9 mouse cellular contexts compared by ENCODE assay signal in the genomic region with DNA sequence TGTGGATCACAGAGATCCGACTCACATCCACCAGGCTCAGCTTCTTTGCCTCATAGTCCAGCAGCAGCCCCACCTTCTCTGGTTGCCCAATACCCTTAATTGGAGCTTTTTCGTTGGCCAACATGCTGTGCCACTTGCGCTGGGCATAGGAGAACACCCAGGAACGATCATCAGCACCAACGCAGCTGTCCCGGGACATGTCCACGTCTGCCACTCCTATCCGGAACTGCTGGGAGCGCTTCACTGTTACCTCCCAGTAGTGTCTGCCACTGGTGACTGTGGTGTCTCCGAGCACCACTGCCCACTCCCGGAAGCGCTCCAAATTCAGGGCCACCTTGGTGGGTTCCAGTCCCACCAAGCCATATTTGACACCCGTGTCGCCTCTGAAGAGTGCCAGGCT. TPM values are rescaled to one million over a fixed set of nuclear protein-coding genes. Genes with fewer than 3 reads are reported as not detected.
DNase-seq lines count a peak whose midpoint lies in the region; ATAC-seq and TF ChIP-seq lines count a peak whose summit lies in the region.
"Had no signal": no experiment of that assay in that cellular context is flagged by ENCODE, and none has a peak within 500 bp of the region (broad histone marks: within the 10 kb centered on the region; RNA-seq: fewer than 3 reads in every experiment).

No protein-coding gene starts in this region.

- peak; percentile 11 to 35 for DNase-seq in heart, adult 18-20 months
- DNase-seq in heart, adult 11 months, result no peak
- DNase-seq in embryonic facial prominence, embryonic 10.5 days (ENCODE audit: low spot score), result peak; percentile 15
- peak; percentile 48 for DNase-seq in liver, postnatal 0 days
- no peak for DNase-seq in T-cell, adult 2 months (ENCODE audit: low spot score)
- DNase-seq in spleen, postnatal 36 days (ENCODE audit: low spot score in 2 of 2), result no peak

- peaks cover 18% of the 10 kb centered on the region for H3K4me1 ChIP-seq in embryonic facial prominence, embryonic 10.5 days
- H3K4me1 ChIP-seq in hindbrain, embryonic 15.5 days (replicated peaks), result peaks cover 17% of the 10 kb centered on the region
- peaks cover 23% of the 10 kb centered on the region for H3K4me1 ChIP-seq in liver, postnatal 0 days (ENCODE audit: insufficient read depth)

- peak overlapping the region; percentile 89 for H3K4me2 ChIP-seq in hindbrain, embryonic 15.5 days
- peak overlapping the region; percentile 79 for H3K4me2 ChIP-seq in liver, postnatal 0 days (ENCODE audit: low read depth, low read length)

- no peaks in the 10 kb centered on the region for H3K27me3 ChIP-seq in C2C12 (ENCODE audit: control insufficient read depth, insufficient read depth, insufficient read length)
- H3K27me3 ChIP-seq in embryonic facial prominence, embryonic 10.5 days (replicated peaks; ENCODE audit: low read depth, poor library complexity, severe bottlenecking), result peaks cover 20% of the 10 kb centered on the region
- 0 out of 2 replicates have a peak, but pooled peaks cover 3% of the 10 kb centered on the region for H3K27me3 ChIP-seq in hindbrain, embryonic 15.5 days
- no peaks in the 10 kb centered on the region for H3K27me3 ChIP-seq in liver, postnatal 0 days (ENCODE audit: insufficient read depth, low read length)

- peak overlapping the region; percentile 78 for H3K27ac ChIP-seq in embryonic facial prominence, embryonic 10.5 days (replicated peaks)
- peak overlapping the region; percentile 18; the same call in 1 of the 2 replicates for H3K27ac ChIP-seq in hindbrain, embryonic 15.5 days (replicated peaks)
- H3K27ac ChIP-seq in liver, postnatal 0 days (ENCODE audit: low read depth), result peak overlapping the region; percentile 83

- ATAC-seq in hindbrain, embryonic 15.5 days (ENCODE audit: low FRiP score, low read depth), result 0 out of 2 replicates have a peak, but pooled peaks have one; percentile 10
- peak; percentile 42 for ATAC-seq in liver, postnatal 0 days

- H3K4me3 ChIP-seq in C2C12 (ENCODE audit: insufficient read depth, poor library complexity, severe bottlenecking), result peak overlapping the region; percentile 67
- peak overlapping the region; percentile 80 for H3K4me3 ChIP-seq in embryonic facial prominence, embryonic 10.5 days
- H3K4me3 ChIP-seq in hindbrain, embryonic 15.5 days, result peak overlapping the region; percentile 50
- peak overlapping the region; percentile 68 for H3K4me3 ChIP-seq in liver, postnatal 0 days (ENCODE audit: low read depth, low read length)

- H3K79me3 ChIP-seq in C2C12 (ENCODE audit: low read depth), result peaks cover 13% of the 10 kb centered on the region

- peak overlapping the region; percentile 62 for H3K9ac ChIP-seq in hindbrain, embryonic 15.5 days
- H3K9ac ChIP-seq in liver, postnatal 0 days (replicated peaks), result peak overlapping the region; percentile 63

- TF ChIP-seq CTCF in C2C12 (IDR thresholded peaks at IDR 0.05; ENCODE audit: control insufficient read depth, insufficient read depth, insufficient read length), result no peak
- no peak for TF ChIP-seq CTCF in liver, postnatal 0 days (IDR thresholded peaks at IDR 0.05; ENCODE audit: low read depth)

- TF ChIP-seq EP300 in liver, postnatal 0 days (IDR thresholded peaks at IDR 0.05; ENCODE audit: low read depth), result no peak

- H3K36me3 ChIP-seq in C2C12 (ENCODE audit: control insufficient read depth, insufficient read depth), result peaks cover 6% of the 10 kb centered on the region
- H3K36me3 ChIP-seq in embryonic facial prominence, embryonic 10.5 days (replicated peaks), result peaks cover 35% of the 10 kb centered on the region
- no peaks in the 10 kb centered on the region for H3K36me3 ChIP-seq in hindbrain, embryonic 15.5 days
- peaks cover 18% of the 10 kb centered on the region for H3K36me3 ChIP-seq in liver, postnatal 0 days (replicated peaks; ENCODE audit: insufficient read depth, low read length)

- WGBS in embryonic facial prominence, embryonic 10.5 days, result 34% methylated on average over 14 of the region's 14 CpGs
- WGBS in hindbrain, embryonic 15.5 days, result 30% methylated on average over 14 of the region's 14 CpGs
- WGBS in liver, postnatal 0 days (ENCODE audit: insufficient replicate concordance), result 16% methylated on average over 14 of the region's 14 CpGs

- H3K79me2 ChIP-seq in C2C12 (ENCODE audit: control insufficient read depth, insufficient read depth), result peaks cover 26% of the 10 kb centered on the region

- H3ac ChIP-seq in C2C12 (ENCODE audit: control insufficient read depth, insufficient read length, low read depth), result peak overlapping the region; percentile 78

- H3K9me3 ChIP-seq in embryonic facial prominence, embryonic 10.5 days, result no peaks in the 10 kb centered on the region
- H3K9me3 ChIP-seq in hindbrain, embryonic 15.5 days, result no peaks in the 10 kb centered on the region
- no peaks in the 10 kb centered on the region for H3K9me3 ChIP-seq in liver, postnatal 0 days (ENCODE audit: low read length)

TF ChIP-seq in C2C12, 6 proteins besides CTCF, POLR2A, EP300 and RAD21:
- TF ChIP-seq FOSL1 (IDR thresholded peaks at IDR 0.05; ENCODE audit: insufficient read depth, low read length, poor library complexity, severe bottlenecking) (no peak), MYOD1 (IDR thresholded peaks at IDR 0.05; ENCODE audit: control insufficient read depth, insufficient read length, low read depth) (no peak), CEBPB (IDR thresholded peaks at IDR 0.05; ENCODE audit: low read depth) (peak; percentile 56)

RNA-seq across cellular contexts. Expression of a gene that starts 0.7 kb away (rescaled TPM):
- total RNA-seq in heart, adult 18-20 months (2021), result 10 to 100 TPM; 37.9 to 45.9 TPM
- polyA plus RNA-seq in C2C12 (2012; fragmentation: generic; extraction: Trizol), result 13.4 TPM
- 31.3 and 31.8 TPM in 2 replicates for polyA plus RNA-seq in embryonic facial prominence, embryonic 10.5 days (2016; fragmentation: Nextera tagmentation; extraction: Ambion mirVana)
- 20.6 and 21.0 TPM in 2 replicates for polyA plus RNA-seq in hindbrain, embryonic 15.5 days (2015; fragmentation: Nextera tagmentation; extraction: Ambion mirVana)
- polyA plus RNA-seq in liver, postnatal 0 days (2015; fragmentation: Nextera tagmentation; extraction: Ambion mirVana), result 54.0 and 61.1 TPM in 2 replicates

RNA-seq across cellular contexts. Expression of a gene that starts 14.7 kb away (rescaled TPM):
- not detected for total RNA-seq in heart, adult 18-20 months (2021)
- polyA plus RNA-seq in C2C12 (2012; fragmentation: generic; extraction: Trizol), result not detected
- not detected in 2 replicates for polyA plus RNA-seq in embryonic facial prominence, embryonic 10.5 days (2016; fragmentation: Nextera tagmentation; extraction: Ambion mirVana)
- polyA plus RNA-seq in hindbrain, embryonic 15.5 days (2015; fragmentation: Nextera tagmentation; extraction: Ambion mirVana), result 0.12 TPM in 1 of 2 replicates, not detected in the other
- polyA plus RNA-seq in liver, postnatal 0 days (2015; fragmentation: Nextera tagmentation; extraction: Ambion mirVana), result not detected in 2 replicates
- total RNA-seq: neutrophil, adult 5-6 weeks had no signal

RNA-seq across cellular contexts. Expression of a gene that starts 16.7 kb away (rescaled TPM):
- total RNA-seq in heart, adult 18-20 months (2021), result 1 to 10 TPM in 1 of 2 experiments, under 1 TPM in 1; 0.25 to 1.4 TPM
- polyA plus RNA-seq in C2C12 (2012; fragmentation: generic; extraction: Trizol), result 2.8 TPM
- polyA plus RNA-seq in embryonic facial prominence, embryonic 10.5 days (2016; fragmentation: Nextera tagmentation; extraction: Ambion mirVana), result 1.4 and 1.5 TPM in 2 replicates
- polyA plus RNA-seq in hindbrain, embryonic 15.5 days (2015; fragmentation: Nextera tagmentation; extraction: Ambion mirVana), result 2.0 and 2.2 TPM in 2 replicates
- polyA plus RNA-seq in liver, postnatal 0 days (2015; fragmentation: Nextera tagmentation; extraction: Ambion mirVana), result 48.8 and 67.3 TPM in 2 replicates
- total RNA-seq: neutrophil, adult 5-6 weeks had no signal

RNA-seq across cellular contexts. Expression of a gene that starts 20.9 kb away (rescaled TPM):
- total RNA-seq in heart, adult 18-20 months (2021), result 1 to 10 TPM; 6.0 to 7.3 TPM
- polyA plus RNA-seq in C2C12 (2012; fragmentation: generic; extraction: Trizol), result 17.7 TPM
- 95.9 and 103 TPM in 2 replicates for polyA plus RNA-seq in embryonic facial prominence, embryonic 10.5 days (2016; fragmentation: Nextera tagmentation; extraction: Ambion mirVana)
- polyA plus RNA-seq in hindbrain, embryonic 15.5 days (2015; fragmentation: Nextera tagmentation; extraction: Ambion mirVana), result 22.4 and 23.3 TPM in 2 replicates
- polyA plus RNA-seq in liver, postnatal 0 days (2015; fragmentation: Nextera tagmentation; extraction: Ambion mirVana), result 15.1 and 18.5 TPM in 2 replicates

RNA-seq across cellular contexts. Expression of a gene that starts 30.9 kb away (rescaled TPM):
- total RNA-seq in heart, adult 18-20 months (2021), result 100 to 1,000 TPM in 1 of 2 experiments, 10 to 100 TPM in 1; 78.1 to 100 TPM
- polyA plus RNA-seq in C2C12 (2012; fragmentation: generic; extraction: Trizol), result 61.4 TPM
- polyA plus RNA-seq in embryonic facial prominence, embryonic 10.5 days (2016; fragmentation: Nextera tagmentation; extraction: Ambion mirVana), result 27.9 and 31.0 TPM in 2 replicates
- polyA plus RNA-seq in hindbrain, embryonic 15.5 days (2015; fragmentation: Nextera tagmentation; extraction: Ambion mirVana), result 10.2 and 10.3 TPM in 2 replicates
- 4.5 TPM in 2 replicates for polyA plus RNA-seq in liver, postnatal 0 days (2015; fragmentation: Nextera tagmentation; extraction: Ambion mirVana)

Comparison
In these comparisons a context has a peak if more than half of its experiments do, and no peak if none do; other contexts are left out.
1. DNase-seq: peak in heart, adult 18-20 months (2 of 2), embryonic facial prominence, embryonic 10.5 days (single experiment) and liver, postnatal 0 days (single experiment); none in heart, adult 11 months (single experiment), T-cell, adult 2 months (single experiment) and spleen, postnatal 36 days (0 of 2).
2. H3K27ac ChIP-seq: peak in every context shown above with its lines; median percentile 83 in liver, postnatal 0 days; 78 in embryonic facial prominence, embryonic 10.5 days; 18 in hindbrain, embryonic 15.5 days.
3. RNA of a gene that starts 16.7 kb away (polyA plus RNA-seq): 48.8 to 67.3 TPM in liver, postnatal 0 days; 2.8 TPM in C2C12 (single experiment), 2.0 to 2.2 TPM in hindbrain, embryonic 15.5 days and 1.4 to 1.5 TPM in embryonic facial prominence, embryonic 10.5 days; every median in the first group is over 10 times any median in the second.
4. Peak in every context shown above with its lines, with median percentiles within 50 percentile points of each other: H3K4me3 ChIP-seq.